Mouse (Mus musculus): Measurements from ENCODE around the gene Fam198a. TPM values are rescaled to one million over a fixed set of nuclear protein-coding genes. Genes with fewer than 3 reads are reported as not detected.

Fam198a gene
- total RNA-seq, 1 experiment from 2014 or later = not detected

DNA sequence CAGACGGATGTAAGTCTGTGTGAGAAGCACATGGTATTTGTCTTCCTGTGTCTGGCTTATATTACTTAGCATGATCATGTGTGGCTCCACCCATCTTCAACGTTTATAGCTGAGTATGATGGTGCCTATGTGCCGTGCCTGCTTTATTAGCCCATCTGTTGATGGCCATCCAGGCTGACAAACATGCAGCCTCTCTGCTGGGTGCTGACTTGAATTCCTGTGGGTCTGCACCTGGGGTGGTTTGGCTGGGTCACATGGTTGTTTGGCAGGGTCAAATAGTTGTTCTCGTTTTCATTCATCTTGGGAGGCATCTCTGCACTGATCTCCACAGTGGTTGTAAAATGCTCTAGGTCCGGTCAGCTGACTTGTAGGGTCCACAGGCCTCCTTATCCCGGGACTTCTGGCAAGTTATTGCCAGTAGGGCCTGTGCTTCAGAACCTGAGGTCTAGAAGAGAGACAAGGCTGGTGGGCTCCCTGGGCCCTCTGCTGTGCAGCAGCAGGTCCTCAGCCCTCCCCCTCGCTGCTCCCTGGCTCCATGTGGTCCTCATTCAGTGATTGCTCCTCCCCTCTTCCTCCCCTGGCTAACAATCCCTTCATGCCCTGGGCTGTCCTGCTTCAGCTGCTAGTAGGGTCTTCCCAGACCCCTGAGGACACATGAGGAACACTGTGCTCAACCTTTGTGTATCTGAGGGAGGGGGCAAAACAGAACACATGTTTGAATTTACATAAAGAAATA lies 75.2 kb downstream of the Fam198a start:
- ATAC-seq (replicated peaks in 1 of 2; ENCODE audit: insufficient read depth in 1 of 2, low FRiP score in 2 of 2, low TSS enrichment in 1 of 2, low read depth in 1 of 2, poor library complexity in 2 of 2, severe bottlenecking in 2 of 2) = no peak

DNA sequence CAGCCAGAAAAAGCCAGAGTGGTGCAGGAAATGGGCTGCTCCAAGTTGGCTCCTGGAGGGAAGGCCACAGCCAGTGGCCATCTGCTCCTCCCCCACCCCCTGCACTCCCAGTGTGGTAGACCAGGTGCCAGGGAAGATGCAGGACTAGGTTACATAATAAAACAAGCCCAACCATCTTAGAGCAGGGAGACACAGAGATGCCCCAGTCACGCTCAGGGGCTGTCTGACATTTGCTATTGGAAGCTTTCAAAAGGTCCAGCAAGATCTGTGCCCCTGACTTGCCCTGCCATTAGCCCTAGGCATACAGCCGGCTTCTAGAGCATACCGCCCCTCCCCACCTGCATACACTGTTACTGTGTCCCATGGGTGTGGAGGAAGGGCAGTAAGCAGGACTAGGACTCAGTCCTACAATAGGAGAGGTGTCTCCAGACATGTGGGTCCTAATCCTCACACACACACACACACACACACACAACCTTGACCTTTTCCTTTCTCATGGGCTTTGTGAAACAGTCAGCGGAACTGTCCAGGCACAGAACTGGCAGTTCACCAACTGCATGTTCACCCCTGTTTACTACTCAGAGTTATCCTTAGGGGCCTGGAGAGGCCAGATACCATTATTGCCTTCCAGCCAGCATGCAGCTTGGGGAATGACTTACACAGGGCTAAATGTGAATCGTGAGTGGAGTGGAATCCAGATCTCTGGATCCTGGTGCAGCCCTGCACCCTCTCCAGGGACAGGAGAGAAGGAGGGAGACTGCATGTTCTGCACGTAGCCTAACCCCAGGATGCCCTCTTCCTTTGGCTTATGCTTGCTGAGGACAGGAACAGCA lies 76.5 kb downstream of the Fam198a start:
- no peak for ATAC-seq (replicated peaks in 1 of 2; ENCODE audit: insufficient read depth in 1 of 2, low FRiP score in 2 of 2, low TSS enrichment in 1 of 2, low read depth in 1 of 2, poor library complexity in 2 of 2, severe bottlenecking in 2 of 2)

DNA sequence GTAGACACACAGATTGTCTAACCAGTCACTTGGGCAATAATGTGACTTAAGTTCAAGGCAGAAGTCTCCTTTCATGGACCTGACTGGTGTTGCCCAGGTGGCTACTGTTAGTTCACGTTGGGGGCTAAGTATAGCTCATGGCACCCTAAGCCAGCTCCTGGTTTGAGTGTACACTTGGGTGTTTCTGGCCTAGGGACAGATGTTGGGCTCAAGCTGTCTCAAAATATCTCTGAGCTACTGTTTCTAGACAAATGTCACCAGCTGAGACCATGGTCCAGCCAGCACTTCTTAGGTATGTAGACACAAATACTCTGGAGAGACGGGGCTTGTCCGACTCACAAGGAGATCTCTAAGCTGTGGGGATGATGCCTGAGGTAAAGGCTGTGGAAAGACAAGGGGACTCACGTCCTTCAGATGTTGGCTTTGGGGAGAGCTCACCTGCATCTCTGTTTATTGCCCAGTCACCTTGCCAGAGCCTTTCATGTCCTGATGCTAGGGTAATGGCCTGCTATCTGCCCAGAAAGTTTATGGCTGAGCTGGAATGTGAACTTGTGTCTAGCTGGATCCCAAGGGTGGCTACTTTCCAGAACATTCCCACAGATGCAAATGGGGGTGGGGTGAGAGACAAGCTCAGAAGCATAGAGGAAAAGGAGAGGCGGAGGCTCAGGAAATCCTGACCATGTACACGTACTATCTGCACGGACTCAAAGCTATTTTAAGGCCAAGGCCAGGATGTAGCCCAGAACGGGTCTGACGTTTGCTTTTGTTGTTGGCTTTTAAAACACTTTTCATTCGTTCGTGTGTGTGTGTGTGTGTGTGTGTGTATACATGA lies 77.3 kb downstream of the Fam198a start:
- no peak for ATAC-seq (replicated peaks in 1 of 2; ENCODE audit: insufficient read depth in 1 of 2, low FRiP score in 2 of 2, low TSS enrichment in 1 of 2, low read depth in 1 of 2, poor library complexity in 2 of 2, severe bottlenecking in 2 of 2)

DNA sequence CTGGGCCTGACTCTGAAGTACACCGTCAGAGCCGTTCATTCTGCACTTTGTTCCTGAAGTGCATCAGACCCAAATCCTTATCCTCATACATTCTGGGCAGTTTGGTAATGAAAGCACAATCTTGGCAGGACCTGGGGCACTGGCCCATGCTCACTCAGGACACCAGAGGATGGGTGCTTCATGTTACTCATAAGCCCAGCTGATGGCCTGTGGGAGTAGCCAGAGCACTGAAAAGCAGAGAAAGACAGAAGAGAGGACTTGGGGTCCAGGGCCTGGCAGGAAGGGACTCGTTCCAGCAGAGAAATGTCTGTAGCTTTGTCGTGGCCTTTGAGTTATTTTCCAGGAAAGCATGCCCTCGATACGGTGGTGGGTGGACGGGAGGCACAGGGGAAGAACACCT lies 79.0 kb downstream of the Fam198a start:
- ATAC-seq (replicated peaks in 1 of 2; ENCODE audit: insufficient read depth in 1 of 2, low FRiP score in 2 of 2, low TSS enrichment in 1 of 2, low read depth in 1 of 2, poor library complexity in 2 of 2, severe bottlenecking in 2 of 2) = no peak

Other genes starting within 250 kb of the Fam198a start
- gene Sec22c, start 245.5 kb upstream of the Fam198a start, total RNA-seq (2017) = 4.3 and 4.4 TPM in 2 replicates
- 27.1 and 30.0 TPM in 2 replicates for gene Ss18l2, start 240.7 kb upstream of the Fam198a start, total RNA-seq (2017)
- 155 and 156 TPM in 2 replicates for gene Nktr, start 231.8 kb upstream of the Fam198a start, total RNA-seq (2017)
- 2.8 and 3.0 TPM in 2 replicates for gene Zfp651, start 191.7 kb upstream of the Fam198a start, total RNA-seq (2017)
- gene Klhl40, start 173.4 kb upstream of the Fam198a start, total RNA-seq (2017) = not detected in 2 replicates
- not detected in 2 replicates for gene Hhatl, start 158.5 kb upstream of the Fam198a start, total RNA-seq (2017)
- gene Ccdc13, start 111.5 kb upstream of the Fam198a start, total RNA-seq (2017) = 0.50 TPM in 1 of 2 replicates, not detected in the other
- gene Higd1a, start 92.6 kb upstream of the Fam198a start, total RNA-seq (2017) = 15.9 and 26.9 TPM in 2 replicates
- not detected in 2 replicates for gene Ackr2, start 52.6 kb upstream of the Fam198a start, total RNA-seq (2017)
- gene Cyp8b1, start 34.7 kb upstream of the Fam198a start, total RNA-seq (2017) = not detected in 2 replicates
- gene Pomgnt2, start 46.1 kb downstream of the Fam198a start, total RNA-seq (2017) = 10.9 and 17.5 TPM in 2 replicates
- 34.8 and 36.1 TPM in 2 replicates for gene Snrk, start 166.3 kb downstream of the Fam198a start, total RNA-seq (2017)